Mouse (Mus musculus) embryonic fibroblast, embryonic 13.5 days (primary cell): ENCODE measurements around the gene Bbof1.

Experiments used
- CTCF ChIP-seq: IDR thresholded peaks from 2 replicates; pipeline ENCODE4 v1.5.1; 2011; ENCODE audit warnings: mild to moderate bottlenecking, control low read depth, low read length, moderate library complexity, borderline replicate concordance; ENCODE audit not compliant: insufficient read depth
- POLR2A ChIP-seq: IDR thresholded peaks from 2 replicates; pipeline ENCODE4 v1.6.1; 2011; ENCODE audit warnings: low read depth, mild to moderate bottlenecking, control low read depth, low read length, moderate library complexity

GRCm38 (mm10) chr12:84397685-84398084, 11.2 kb upstream of the Bbof1 start:
- TF ChIP-seq CTCF (no peak), POLR2A (no peak)
